Mouse (Mus musculus) neural tube, embryonic 14.5 days (tissue): Measurements from ENCODE around the gene Olfr530. TPM values are rescaled to one million over a fixed set of nuclear protein-coding genes. Genes with fewer than 3 reads are reported as not detected.

Experiments used
- ATAC-seq: fragments of 200-750 bp; cut with Nextera tagmentation; 2 replicates; pipeline ENCODE4 v1.8.0; 2017; ENCODE audit warnings: low read depth, mild to moderate bottlenecking, moderate TSS enrichment, moderate library complexity
- H3K27ac ChIP-seq: fragments of 300-500 bp; sonication (generic); 2 replicates; pipeline ENCODE4 v1.5.1; 2014; ENCODE audit warnings: low read depth, mild to moderate bottlenecking, control low read depth, low read length, moderate library complexity, mixed read lengths
- H3K27me3 ChIP-seq: fragments of 300-500 bp; sonication (generic); 2 replicates; pipeline ENCODE4 v1.6.1; 2014; ENCODE audit warnings: low read length; ENCODE audit not compliant: control insufficient read depth, insufficient read depth
- H3K36me3 ChIP-seq: fragments of 300-500 bp; sonication (generic); 2 replicates; pipeline ENCODE4 v1.6.1; 2014; ENCODE audit warnings: low read length, mixed read lengths; ENCODE audit not compliant: control insufficient read depth, insufficient read depth
- H3K4me1 ChIP-seq: fragments of 300-500 bp; sonication (generic); 2 replicates; pipeline ENCODE4 v1.6.1; 2014; ENCODE audit warnings: low read length; ENCODE audit not compliant: control insufficient read depth, insufficient read depth
- H3K4me2 ChIP-seq: fragments of 300-500 bp; sonication (generic); 2 replicates; pipeline ENCODE4 v1.6.1; 2014; ENCODE audit warnings: mild to moderate bottlenecking, low read depth, low read length, control low read depth
- H3K4me3 ChIP-seq: fragments of 300-500 bp; sonication (generic); 2 replicates; pipeline ENCODE4 v1.5.1; 2014; ENCODE audit warnings: low read depth, low read length, control low read depth, mixed read lengths
- H3K9ac ChIP-seq: fragments of 300-500 bp; sonication (generic); replicated peaks from 2 replicates; pipeline ENCODE4 v1.6.1; 2014; ENCODE audit warnings: low read depth, mild to moderate bottlenecking, control low read depth, low read length, mixed read lengths
- H3K9me3 ChIP-seq: fragments of 300-500 bp; sonication (generic); 2 replicates; pipeline ENCODE4 v1.6.1; 2016; ENCODE audit warnings: low read length; ENCODE audit not compliant: control insufficient read depth
- WGBS: fragments of 180-500 bp; shearing (Covaris S2); extraction: QIAGEN DNeasy Blood & Tissue Kit; methylation state at CpG from one replicate; pipeline ENCODE4 v1.1.7; 2014; 5-methylcytosine and 5-hydroxymethylcytosine counted together
- polyA plus RNA-seq: library from polyadenylated mRNA; unstranded; fragments of >200 nt; fragmentation: Nextera tagmentation; extraction: Ambion mirVana; gene quantifications from 2 replicates; pipeline ENCODE4 v1.2.1, GENCODE M21; 2014

Olfr530 gene
- polyA plus RNA-seq = not detected in 2 replicates

- ATAC-seq = no peak
- no peaks in the 10 kb centered on the region for H3K27me3 ChIP-seq
- 67% methylated on average over 1 of the region's 1 CpGs for WGBS
- H3K4me3 ChIP-seq = no peak within 1 kb of the TSS
- no peaks in the 10 kb centered on the region for H3K4me1 ChIP-seq
- no peak within 1 kb of the TSS for H3K27ac ChIP-seq
- no peaks in the 10 kb centered on the region for H3K9me3 ChIP-seq
- no peak within 1 kb of the TSS for H3K9ac ChIP-seq
- no peaks in the 10 kb centered on the region for H3K36me3 ChIP-seq
- no peak within 1 kb of the TSS for H3K4me2 ChIP-seq
These were observed at the start of gene Olfr530 for GRCm38 (mm10) chr7:140376231-140376630. Gene Olfr530 (minus strand): TSS chr7:140376331.

GRCm38 (mm10) chr7:140421539-140421938, 45.4 kb upstream of the Olfr530 start, which contains the start of gene Olfr532:
Gene Olfr532 (minus strand): TSS chr7:140421639.
- WGBS = 94% methylated on average over 1 of the region's 1 CpGs
- no peak within 1 kb of the TSS for H3K4me3 ChIP-seq

GRCm38 (mm10) chr7:140402818-140403217, 26.7 kb upstream of the Olfr530 start, which contains the start of gene Olfr531:
Gene Olfr531 (minus strand): TSS chr7:140402918.
- ATAC-seq = no peak
- 94% methylated on average over 1 of the region's 1 CpGs for WGBS
- Histone ChIP-seq H3K36me3 (no peaks in the 10 kb centered on the region), H3K9me3 (no peaks in the 10 kb centered on the region), H3K4me1 (no peaks in the 10 kb centered on the region), H3K27me3 (no peaks in the 10 kb centered on the region), H3K9ac (no peak within 1 kb of the TSS), H3K27ac (no peak within 1 kb of the TSS), H3K4me2 (no peak within 1 kb of the TSS), H3K4me3 (no peak within 1 kb of the TSS)

More at GRCm38 (mm10) chr7:140421539-140421938, 45.4 kb upstream of the Olfr530 start, which contains the start of gene Olfr532:
- H3K4me1 ChIP-seq = no peaks in the 10 kb centered on the region
- H3K36me3 ChIP-seq = no peaks in the 10 kb centered on the region
- no peak within 1 kb of the TSS for H3K4me2 ChIP-seq
- H3K9me3 ChIP-seq = no peaks in the 10 kb centered on the region
- no peak within 1 kb of the TSS for H3K27ac ChIP-seq
- H3K9ac ChIP-seq = no peak within 1 kb of the TSS
- H3K27me3 ChIP-seq = no peaks in the 10 kb centered on the region
- no peak for ATAC-seq

DNA sequence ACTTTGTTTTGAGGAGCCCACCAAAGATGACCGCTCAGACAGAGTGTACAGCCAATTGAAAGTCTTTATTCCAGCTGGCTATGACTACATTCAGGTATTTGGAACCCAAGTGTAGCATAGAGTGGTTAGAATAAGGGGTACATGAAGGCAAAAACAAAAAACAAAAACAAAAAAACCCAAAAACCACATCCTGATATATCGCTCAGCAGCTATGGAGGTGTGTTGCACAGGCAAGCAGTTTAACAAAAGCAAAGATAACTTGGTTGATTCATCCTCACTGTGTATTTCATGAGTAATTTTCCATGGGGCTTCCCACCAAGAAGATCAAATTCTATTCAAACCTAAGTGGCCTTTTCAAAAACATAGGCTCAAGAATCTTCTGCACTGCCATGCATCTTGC, 780 bp upstream of the Olfr530 start:
- H3K27me3 ChIP-seq = no peaks in the 10 kb centered on the region
- no peaks in the 10 kb centered on the region for H3K36me3 ChIP-seq
- ATAC-seq = no peak
- H3K4me3 ChIP-seq = no peak overlapping the region
- 95% methylated on average over 2 of the region's 2 CpGs for WGBS
- no peak overlapping the region for H3K9ac ChIP-seq
- H3K9me3 ChIP-seq = no peaks in the 10 kb centered on the region
- no peaks in the 10 kb centered on the region for H3K4me1 ChIP-seq
- H3K4me2 ChIP-seq = no peak overlapping the region
- H3K27ac ChIP-seq = no peak overlapping the region

DNA sequence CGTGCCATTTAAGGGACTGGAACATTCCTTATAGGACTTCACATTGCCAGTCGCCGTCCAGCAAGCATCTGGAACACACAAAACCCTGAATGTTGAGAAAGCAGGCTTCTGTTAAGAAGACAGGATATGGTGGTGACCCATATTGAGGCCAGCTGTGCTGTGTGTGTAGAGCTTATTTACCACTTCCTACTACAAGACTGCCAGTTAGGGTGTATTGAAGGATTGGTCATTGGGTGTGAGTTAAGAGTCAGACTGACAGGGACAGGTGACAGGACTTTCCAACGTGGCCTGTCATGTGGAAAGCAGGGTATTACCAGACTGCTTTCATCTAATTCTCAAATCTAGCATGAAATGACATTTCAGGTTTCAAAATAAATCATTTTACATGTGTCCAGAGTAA, 1.8 kb downstream of the Olfr530 start:
- no peak for ATAC-seq
- Histone ChIP-seq H3K4me2 (no peak overlapping the region), H3K36me3 (no peaks in the 10 kb centered on the region)

DNA sequence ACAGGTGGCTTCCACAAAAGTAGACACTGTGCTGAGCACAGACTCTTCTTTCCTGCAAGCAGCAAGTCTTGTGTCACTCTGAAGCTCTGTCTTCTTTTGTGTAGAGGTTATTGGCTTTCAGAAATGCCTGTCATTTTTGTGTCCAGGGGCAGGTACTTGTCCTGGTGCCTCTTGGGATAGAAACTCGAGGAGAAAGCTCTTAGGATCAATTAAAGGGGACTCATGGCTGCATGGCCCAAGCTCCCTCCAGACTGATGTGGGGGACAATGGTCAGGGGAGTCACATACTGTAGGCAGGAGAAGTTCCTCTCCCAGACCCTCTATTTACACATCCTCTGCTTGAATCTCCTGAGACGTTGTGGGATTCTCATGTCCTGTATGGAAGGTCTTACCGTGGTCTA, 14.6 kb downstream of the Olfr530 start, which contains the start of gene Olfr60:
TSS of gene Olfr60 (minus strand) at position 101 of the 400 bp plus-strand sequence.
- ATAC-seq = no peak
- no peak within 1 kb of the TSS for H3K27ac ChIP-seq
- H3K36me3 ChIP-seq = no peaks in the 10 kb centered on the region
- no peak within 1 kb of the TSS for H3K4me2 ChIP-seq
- 76% methylated on average over 3 of the region's 3 CpGs for WGBS
- no peaks in the 10 kb centered on the region for H3K27me3 ChIP-seq
- H3K4me1 ChIP-seq = no peaks in the 10 kb centered on the region
- H3K9ac ChIP-seq = no peak within 1 kb of the TSS
- no peak within 1 kb of the TSS for H3K4me3 ChIP-seq
- H3K9me3 ChIP-seq = no peaks in the 10 kb centered on the region

More for the DNA sequence above, 1.8 kb downstream of the Olfr530 start:
- Histone ChIP-seq H3K27me3 (no peaks in the 10 kb centered on the region), H3K4me1 (no peaks in the 10 kb centered on the region), H3K4me3 (no peak overlapping the region), H3K9me3 (no peaks in the 10 kb centered on the region), H3K27ac (no peak overlapping the region), H3K9ac (no peak overlapping the region)
- 86% methylated on average over 4 of the region's 4 CpGs for WGBS

DNA sequence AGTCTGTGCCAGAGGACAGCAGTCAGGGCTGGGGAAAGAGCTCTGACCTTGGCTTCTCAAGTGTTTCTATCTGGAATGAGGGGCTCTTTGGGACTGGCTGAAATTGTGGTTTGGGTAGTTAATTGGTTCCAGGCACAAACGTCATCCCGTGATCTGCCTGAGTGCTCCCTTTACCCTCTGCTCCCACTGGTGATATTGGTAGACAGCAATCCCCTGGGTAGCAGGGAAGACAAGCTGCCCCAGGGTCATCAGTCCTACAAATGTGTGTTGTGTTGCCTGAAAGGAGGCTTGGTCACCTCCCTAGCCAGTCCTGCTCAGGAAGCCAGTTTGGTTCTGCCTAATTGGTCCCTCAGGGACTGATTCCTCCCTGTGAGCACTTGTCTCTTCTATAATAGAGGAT, 42.4 kb downstream of the Olfr530 start, which contains the start of gene Olfr527:
TSS of gene Olfr527 (plus strand) at position 301 of the 400 bp plus-strand sequence.
- no peak for ATAC-seq
- H3K36me3 ChIP-seq = no peaks in the 10 kb centered on the region
- no peak within 1 kb of the TSS for H3K9ac ChIP-seq
- WGBS = 70% methylated on average over 2 of the region's 2 CpGs
- H3K27me3 ChIP-seq = no peaks in the 10 kb centered on the region
- no peaks in the 10 kb centered on the region for H3K4me1 ChIP-seq
- no peak within 1 kb of the TSS for H3K4me2 ChIP-seq
- H3K9me3 ChIP-seq = no peaks in the 10 kb centered on the region
- no peak within 1 kb of the TSS for H3K4me3 ChIP-seq
- no peak within 1 kb of the TSS for H3K27ac ChIP-seq

DNA sequence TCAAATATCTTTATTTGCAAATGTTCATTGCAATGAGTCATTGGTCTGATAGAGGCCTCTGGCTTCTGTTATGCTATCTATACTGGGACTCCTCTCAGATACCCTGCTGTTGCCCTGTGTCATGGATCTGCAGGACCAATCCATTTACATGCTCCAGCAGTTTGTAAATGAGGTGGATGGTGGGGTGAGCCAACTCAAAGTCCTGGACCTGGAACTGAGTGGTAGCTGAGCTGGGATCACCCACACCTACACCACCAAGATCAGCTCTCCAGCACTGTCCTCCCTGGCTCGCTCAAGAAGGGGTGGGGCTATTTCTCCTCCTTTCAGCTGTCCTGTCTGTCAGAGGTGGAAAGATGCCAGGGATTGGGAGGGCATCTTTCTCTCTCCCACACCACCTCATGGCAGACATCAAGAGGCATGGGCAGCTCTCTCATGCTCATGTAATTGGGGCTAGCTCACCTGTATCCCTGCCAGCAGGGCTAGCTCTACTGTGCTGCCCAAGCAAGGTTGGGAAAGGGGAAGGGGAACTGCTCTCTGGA, 46.3 kb downstream of the Olfr530 start:
- ATAC-seq = no peak
- no peak overlapping the region for H3K4me2 ChIP-seq
- H3K36me3 ChIP-seq = no peaks in the 10 kb centered on the region
- H3K9me3 ChIP-seq = no peaks in the 10 kb centered on the region
- no peaks in the 10 kb centered on the region for H3K27me3 ChIP-seq
- no peaks in the 10 kb centered on the region for H3K4me1 ChIP-seq
- H3K4me3 ChIP-seq = no peak overlapping the region
- WGBS = 62% methylated on average over 1 of the region's 1 CpGs
- H3K9ac ChIP-seq = no peak overlapping the region
- no peak overlapping the region for H3K27ac ChIP-seq
